Mouse (Mus musculus): ENCODE data around the gene Rxrg. TPM values are rescaled to one million over a fixed set of nuclear protein-coding genes. Genes with fewer than 3 reads are reported as not detected.

Gene Rxrg
- total and polyA plus RNA-seq, 2 experiments from 2014 or later = 19.4 to 22.3 TPM

DNA sequence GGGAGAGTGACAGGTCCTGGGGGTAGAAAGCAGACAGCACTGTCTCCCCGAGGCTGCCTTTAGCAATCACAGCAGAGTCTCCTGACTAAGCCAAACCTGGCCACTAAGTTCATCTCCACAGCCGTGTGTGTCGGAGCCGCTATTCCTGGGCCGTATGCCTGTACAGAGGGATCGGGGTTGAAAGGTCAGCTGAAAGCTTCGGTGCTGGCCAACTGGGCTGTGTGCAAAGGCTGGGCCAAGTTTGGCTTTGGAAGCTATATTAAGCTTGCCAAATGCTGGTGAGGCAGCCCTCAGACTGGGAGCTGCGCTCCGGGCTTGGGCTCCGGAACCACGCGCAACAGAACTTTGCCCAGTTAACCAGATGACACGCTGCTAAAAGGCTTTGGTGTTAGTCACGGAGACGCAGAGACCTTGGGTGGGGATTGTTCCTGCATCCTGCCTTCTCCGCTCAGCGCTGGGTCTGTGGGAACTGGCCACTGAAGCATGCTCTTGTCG is 19.9 kb downstream of the Rxrg start:
- ATAC-seq = peak; percentile 90
- Histone ChIP-seq H3K36me3 (ENCODE audit: insufficient read depth, low read length) (no peaks in the 10 kb centered on the region), H3K27ac (peak overlapping the region; percentile 69; the same call in 1 of the 2 replicates), H3K4me3 (ENCODE audit: low read length) (peak overlapping the region; percentile 6; the same call in 1 of the 2 replicates), H3K4me1 (ENCODE audit: insufficient read depth, low read length) (no peaks in the 10 kb centered on the region; the same call in 1 of the 2 replicates), H3K9ac (replicated peaks; ENCODE audit: low read length) (no peak overlapping the region), H3K4me2 (ENCODE audit: low read depth, low read length) (peak overlapping the region; percentile 32), H3K9me3 (ENCODE audit: low read length) (no peaks in the 10 kb centered on the region), H3K27me3 (ENCODE audit: insufficient read depth, low read length) (no peaks in the 10 kb centered on the region)
- 43% methylated on average over 18 of the region's 18 CpGs for WGBS
- TF ChIP-seq CTCF (IDR thresholded peaks at IDR 0.05; ENCODE audit: low read depth) = no peak
- peak; percentile 77 for DNase-seq (ENCODE audit: low spot score)

DNA sequence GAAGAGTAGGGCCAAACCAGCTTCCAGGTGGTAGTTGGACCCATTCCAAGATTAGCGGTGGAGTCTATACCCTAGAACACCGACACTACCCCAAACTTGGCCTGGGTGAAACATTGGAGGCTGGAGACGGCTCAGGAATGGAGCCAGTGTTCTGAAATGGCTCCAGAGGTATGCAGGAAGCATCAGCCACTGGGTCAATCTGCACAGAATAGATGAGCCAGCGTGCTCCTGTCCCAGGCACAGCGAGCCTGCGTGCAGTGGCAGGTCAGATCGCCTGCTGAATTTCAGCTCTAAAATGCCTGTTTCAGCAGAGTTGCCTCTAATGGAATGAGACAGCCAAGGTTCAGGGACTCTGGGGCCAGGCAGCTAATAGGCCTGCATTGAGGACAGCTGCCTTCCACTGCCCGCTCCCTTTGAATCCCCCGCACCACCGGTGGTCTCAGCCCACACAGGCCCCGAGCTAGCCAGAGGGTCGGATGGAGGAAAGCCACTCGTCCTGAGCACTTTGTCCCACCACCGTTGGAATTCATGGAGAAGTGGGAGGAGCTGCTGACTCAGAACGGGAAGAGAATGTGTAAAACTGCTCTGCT is 22.1 kb downstream of the Rxrg start:
- H3K27me3 ChIP-seq (ENCODE audit: insufficient read depth, low read length) = no peaks in the 10 kb centered on the region
- DNase-seq (ENCODE audit: low spot score) (no peak), ATAC-seq (no peak)
- TF ChIP-seq CTCF (IDR thresholded peaks at IDR 0.05; ENCODE audit: low read depth) = no peak
- no peaks in the 10 kb centered on the region for H3K36me3 ChIP-seq (ENCODE audit: insufficient read depth, low read length)
- WGBS = 55% methylated on average over 15 of the region's 15 CpGs
- no peak overlapping the region for H3K4me3 ChIP-seq (ENCODE audit: low read length)
- no peak overlapping the region for H3K9ac ChIP-seq (replicated peaks; ENCODE audit: low read length)
- H3K27ac ChIP-seq = no peak overlapping the region
- no peaks in the 10 kb centered on the region; the same call in 1 of the 2 replicates for H3K4me1 ChIP-seq (ENCODE audit: insufficient read depth, low read length)
- H3K9me3 ChIP-seq (ENCODE audit: low read length) = no peaks in the 10 kb centered on the region
- no peak overlapping the region for H3K4me2 ChIP-seq (ENCODE audit: low read depth, low read length)

- no peak overlapping the region for H3K4me2 ChIP-seq (ENCODE audit: low read depth, low read length)
- H3K9me3 ChIP-seq (ENCODE audit: low read length) = no peaks in the 10 kb centered on the region
- no peaks in the 10 kb centered on the region for H3K4me1 ChIP-seq (ENCODE audit: insufficient read depth, low read length)
- ATAC-seq = no peak
- no peak overlapping the region for H3K9ac ChIP-seq (replicated peaks; ENCODE audit: low read length)
- H3K4me3 ChIP-seq (ENCODE audit: low read length) = no peak overlapping the region
- TF ChIP-seq CTCF (IDR thresholded peaks at IDR 0.05; ENCODE audit: low read depth) = no peak
- H3K36me3 ChIP-seq (ENCODE audit: insufficient read depth, low read length) = no peaks in the 10 kb centered on the region
- WGBS = 47% methylated on average over 3 of the region's 3 CpGs
- DNase-seq (ENCODE audit: low spot score) = no peak
- no peak overlapping the region for H3K27ac ChIP-seq
- H3K27me3 ChIP-seq (ENCODE audit: insufficient read depth, low read length) = no peaks in the 10 kb centered on the region
Measured at GRCm38 (mm10) chr1:167625098-167625497, 26.9 kb downstream of the Rxrg start.

DNA sequence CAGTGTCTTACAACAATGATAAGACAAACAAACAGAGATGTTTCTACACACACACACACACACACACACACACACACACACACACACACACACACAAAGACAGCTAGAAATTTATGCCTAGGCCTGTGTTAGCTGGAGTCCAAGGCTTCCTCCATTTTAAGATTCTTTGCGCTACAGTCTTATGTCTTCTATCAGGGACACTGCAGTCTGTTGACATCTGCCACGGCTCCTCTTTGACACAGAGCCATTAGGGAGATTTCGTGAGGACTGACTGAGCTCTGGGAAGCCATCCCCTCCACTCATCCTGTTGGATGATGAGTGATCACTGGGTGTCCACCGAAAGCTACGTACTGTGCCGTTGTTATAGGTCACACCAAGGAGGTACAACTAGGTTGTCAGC is 33.6 kb downstream of the Rxrg start:
- no peaks in the 10 kb centered on the region for H3K27me3 ChIP-seq (ENCODE audit: insufficient read depth, low read length)
- H3K27ac ChIP-seq = no peak overlapping the region
- ATAC-seq (no peak), DNase-seq (ENCODE audit: low spot score) (no peak)
- H3K4me3 ChIP-seq (ENCODE audit: low read length) = no peak overlapping the region
- no peak overlapping the region for H3K4me2 ChIP-seq (ENCODE audit: low read depth, low read length)
- no peaks in the 10 kb centered on the region; the same call in 1 of the 2 replicates for H3K36me3 ChIP-seq (ENCODE audit: insufficient read depth, low read length)
- 91% methylated on average over 6 of the region's 6 CpGs for WGBS
- no peaks in the 10 kb centered on the region for H3K9me3 ChIP-seq (ENCODE audit: low read length)
- no peak overlapping the region for H3K9ac ChIP-seq (replicated peaks; ENCODE audit: low read length)
- no peaks in the 10 kb centered on the region for H3K4me1 ChIP-seq (ENCODE audit: insufficient read depth, low read length)
- TF ChIP-seq CTCF (IDR thresholded peaks at IDR 0.05; ENCODE audit: low read depth) = no peak

DNA sequence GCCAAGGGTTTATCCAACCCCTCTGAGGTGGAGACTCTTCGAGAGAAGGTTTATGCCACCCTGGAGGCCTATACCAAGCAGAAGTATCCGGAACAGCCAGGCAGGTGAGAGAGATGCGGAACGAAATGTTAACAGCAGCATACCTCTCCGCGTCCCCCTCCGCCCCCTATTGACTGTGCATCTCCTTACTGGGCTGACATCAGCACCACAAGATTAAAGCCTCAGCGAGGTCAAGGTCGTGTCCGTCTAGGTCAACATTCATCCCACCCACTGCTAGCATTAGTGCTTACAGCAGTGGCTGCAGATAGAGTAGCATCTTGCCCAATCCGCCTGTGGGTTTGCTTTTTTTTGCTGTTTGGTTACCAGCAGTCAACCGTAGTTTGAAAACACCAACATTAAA is 37.5 kb downstream of the Rxrg start:
- no peaks in the 10 kb centered on the region; the same call in 1 of the 2 replicates for H3K27me3 ChIP-seq (ENCODE audit: insufficient read depth, low read length)
- H3K36me3 ChIP-seq (ENCODE audit: insufficient read depth, low read length) = no peaks in the 10 kb centered on the region; the same call in 1 of the 2 replicates
- no peaks in the 10 kb centered on the region for H3K4me1 ChIP-seq (ENCODE audit: insufficient read depth, low read length)
- 60% methylated on average over 12 of the region's 12 CpGs for WGBS
- H3K4me2 ChIP-seq (ENCODE audit: low read depth, low read length) = no peak overlapping the region
- H3K4me3 ChIP-seq (ENCODE audit: low read length) = no peak overlapping the region
- no peak for ATAC-seq
- DNase-seq (ENCODE audit: low spot score) = no peak
- no peak overlapping the region for H3K9ac ChIP-seq (replicated peaks; ENCODE audit: low read length)
- no peaks in the 10 kb centered on the region for H3K9me3 ChIP-seq (ENCODE audit: low read length)
- no peak overlapping the region for H3K27ac ChIP-seq
- no peak for TF ChIP-seq CTCF (IDR thresholded peaks at IDR 0.05; ENCODE audit: low read depth)

- Histone ChIP-seq H3K27ac (no peak overlapping the region), H3K4me3 (ENCODE audit: low read length) (no peak overlapping the region), H3K36me3 (ENCODE audit: insufficient read depth, low read length) (no peaks in the 10 kb centered on the region), H3K27me3 (ENCODE audit: insufficient read depth, low read length) (no peaks in the 10 kb centered on the region; the same call in 1 of the 2 replicates), H3K4me2 (ENCODE audit: low read depth, low read length) (no peak overlapping the region), H3K4me1 (ENCODE audit: insufficient read depth, low read length) (no peaks in the 10 kb centered on the region), H3K9me3 (ENCODE audit: low read length) (no peaks in the 10 kb centered on the region), H3K9ac (replicated peaks; ENCODE audit: low read length) (no peak overlapping the region)
- WGBS = 14% methylated on average over 3 of the region's 3 CpGs
- peak; percentile 52; the same call in 1 of the 2 replicates for ATAC-seq
- peak; percentile 99 for TF ChIP-seq CTCF (IDR thresholded peaks at IDR 0.05; ENCODE audit: low read depth)
- DNase-seq (ENCODE audit: low spot score) = peak; percentile 82
Measured at GRCm38 (mm10) chr1:167636948-167637347, 38.8 kb downstream of the Rxrg start.

- WGBS = 37% methylated on average over 13 of the region's 13 CpGs
- ATAC-seq = peak; percentile 36; the same call in 1 of the 2 replicates
- TF ChIP-seq CTCF (IDR thresholded peaks at IDR 0.05; ENCODE audit: low read depth) = peak; percentile 74
Measured at GRCm38 (mm10) chr1:167638053-167638452, 39.9 kb downstream of the Rxrg start.

More at GRCm38 (mm10) chr1:167638053-167638452, 39.9 kb downstream of the Rxrg start:
- Histone ChIP-seq H3K4me3 (ENCODE audit: low read length) (no peak overlapping the region), H3K4me1 (ENCODE audit: insufficient read depth, low read length) (no peaks in the 10 kb centered on the region), H3K9me3 (ENCODE audit: low read length) (no peaks in the 10 kb centered on the region), H3K27me3 (ENCODE audit: insufficient read depth, low read length) (no peaks in the 10 kb centered on the region; the same call in 1 of the 2 replicates), H3K4me2 (ENCODE audit: low read depth, low read length) (no peak overlapping the region), H3K36me3 (ENCODE audit: insufficient read depth, low read length) (no peaks in the 10 kb centered on the region), H3K27ac (no peak overlapping the region), H3K9ac (replicated peaks; ENCODE audit: low read length) (no peak overlapping the region)
- DNase-seq (ENCODE audit: low spot score) = peak; percentile 74

Data from hindbrain, postnatal 0 days (tissue).